Mouse (Mus musculus) brain, embryonic 18.5 days (tissue): ENCODE results near the gene Lrrn2.
"Not testable (repeated sequence)": the region's sequence is repeated elsewhere in the genome, so short reads cannot be mapped to it uniquely, and the experiment has no call there.

ENCODE experiments used
- DNase-seq: peaks from one replicate; pipeline ENCODE4 v3.0.0-alpha.2; 2012; ENCODE audit warnings: low read depth, low spot score

Gene Lrrn2

GRCm38 (mm10) chr1:132928907-132929250, 48.8 kb downstream of the Lrrn2 start:
- DNase-seq: no peak

GRCm38 (mm10) chr1:132930291-132930690, 50.2 kb downstream of the Lrrn2 start:
- no peak for DNase-seq

GRCm38 (mm10) chr1:132932421-132932820, 52.3 kb downstream of the Lrrn2 start:
- no peak for DNase-seq

GRCm38 (mm10) chr1:132934856-132935255, 54.8 kb downstream of the Lrrn2 start:
- no peak for DNase-seq

GRCm38 (mm10) chr1:132937296-132938030, 57.4 kb downstream of the Lrrn2 start:
- DNase-seq: no peak

- DNase-seq: no peak
These were observed 58.9 kb downstream of the Lrrn2 start for GRCm38 (mm10) chr1:132938975-132939374.

- no peak for DNase-seq
These were observed 65.8 kb downstream of the Lrrn2 start for GRCm38 (mm10) chr1:132945826-132946225.

- no peak for DNase-seq
These were observed 67.7 kb downstream of the Lrrn2 start for GRCm38 (mm10) chr1:132947811-132948210.

- DNase-seq: no peak
These were observed 76.7 kb downstream of the Lrrn2 start for GRCm38 (mm10) chr1:132956809-132957208.

- no peak for DNase-seq
These were observed 81.7 kb downstream of the Lrrn2 start for GRCm38 (mm10) chr1:132961751-132962150.

- DNase-seq: no peak
These were observed 84.0 kb downstream of the Lrrn2 start for GRCm38 (mm10) chr1:132964106-132964505.

- DNase-seq: no peak
These were observed 84.6 kb downstream of the Lrrn2 start for GRCm38 (mm10) chr1:132964691-132965090.

- no peak for DNase-seq
These were observed 88.6 kb downstream of the Lrrn2 start for GRCm38 (mm10) chr1:132968659-132969058.

- DNase-seq: no peak
These were observed 97.3 kb downstream of the Lrrn2 start for GRCm38 (mm10) chr1:132977402-132977801.

GRCm38 (mm10) chr1:132981232-132981631, 101.2 kb downstream of the Lrrn2 start:
- no peak for DNase-seq

- DNase-seq: peak; percentile 37
These were observed 102.7 kb downstream of the Lrrn2 start for GRCm38 (mm10) chr1:132982728-132983127.

- DNase-seq: not testable (repeated sequence)
These were observed 108.7 kb downstream of the Lrrn2 start for GRCm38 (mm10) chr1:132988556-132989459.
